Mouse (Mus musculus) right cerebral cortex, adult 2 months (tissue): Measurements from ENCODE around the gene Cnksr1.

Experiments used
- DNase-seq, 2 experiments: peaks; one replicate each; pipeline ENCODE4 v3.0.0; 2021 to 2022; ENCODE audit warnings: low spot score in 2 of 2

The Cnksr1 gene

DNA sequence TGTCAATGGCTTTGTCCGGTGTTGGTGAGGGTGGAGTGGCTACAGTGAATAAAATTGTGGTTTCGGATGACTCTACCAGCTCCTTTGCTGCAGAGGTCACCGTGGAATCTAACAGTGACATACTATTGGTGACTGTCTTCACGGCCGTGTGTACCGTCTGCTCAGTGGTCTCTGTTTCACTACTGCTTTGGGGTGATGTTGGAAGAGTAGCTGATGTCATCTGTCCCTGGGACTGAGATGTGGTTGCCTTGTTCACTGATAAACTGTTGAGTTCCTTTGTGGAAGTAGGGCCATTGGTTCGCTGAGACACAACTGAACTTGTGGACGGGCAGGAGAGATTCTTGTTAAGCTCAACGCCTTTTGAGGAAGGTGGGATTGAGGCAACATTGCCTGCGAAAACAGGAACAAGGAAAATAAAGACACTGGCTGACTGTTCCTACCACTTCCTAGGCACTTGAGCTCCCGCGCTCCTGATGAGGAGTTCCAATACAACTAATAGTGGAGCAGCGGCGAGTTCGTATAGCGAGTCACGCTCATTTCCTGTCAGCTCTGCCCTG is 34.8 kb downstream of the Cnksr1 start:
- DNase-seq: no peak

DNA sequence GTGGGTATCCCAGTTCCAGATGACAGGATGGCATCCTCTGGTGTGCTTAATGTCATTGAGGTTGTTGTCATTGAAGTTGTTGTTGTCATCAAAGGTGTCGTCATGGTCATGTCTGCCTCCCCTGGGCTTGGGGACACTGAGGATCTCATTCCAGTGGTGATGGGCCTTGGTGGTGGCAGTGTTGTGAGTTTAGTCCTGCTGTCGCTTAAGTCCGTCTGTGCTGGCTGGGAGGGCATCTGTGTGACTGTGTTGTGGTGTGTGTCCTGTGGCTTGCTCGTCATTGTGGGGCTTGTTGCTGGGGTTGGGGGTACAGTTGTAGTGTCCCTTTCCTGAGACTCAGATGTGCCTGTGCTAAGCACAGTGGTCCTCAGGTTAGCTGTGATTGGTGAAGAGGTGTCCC is 35.3 kb downstream of the Cnksr1 start, which contains the start of gene Gm7534:
Gene Gm7534 (minus strand): TSS at position 101 of the 400 bp plus-strand sequence.
- DNase-seq: no peak

DNA sequence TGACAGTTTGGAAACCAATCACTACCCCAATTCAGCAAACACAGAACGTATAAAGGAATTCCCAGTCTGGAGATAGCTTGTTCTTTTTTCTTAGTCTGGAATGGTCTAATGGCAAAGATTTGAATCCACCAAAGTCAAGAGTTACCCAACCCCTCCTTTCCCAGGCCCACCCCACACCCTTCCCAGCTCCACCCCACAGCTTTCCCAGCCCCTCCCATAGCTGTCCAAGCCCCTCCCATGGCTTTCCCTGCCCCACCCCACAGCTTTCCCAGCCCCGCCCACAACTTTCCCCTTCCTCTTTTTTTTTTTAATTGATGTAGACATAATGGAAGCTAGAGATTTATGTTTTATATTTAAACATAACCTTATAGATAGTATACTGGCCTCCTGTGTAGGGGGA is 38.8 kb downstream of the Cnksr1 start:
- DNase-seq: no peak

DNA sequence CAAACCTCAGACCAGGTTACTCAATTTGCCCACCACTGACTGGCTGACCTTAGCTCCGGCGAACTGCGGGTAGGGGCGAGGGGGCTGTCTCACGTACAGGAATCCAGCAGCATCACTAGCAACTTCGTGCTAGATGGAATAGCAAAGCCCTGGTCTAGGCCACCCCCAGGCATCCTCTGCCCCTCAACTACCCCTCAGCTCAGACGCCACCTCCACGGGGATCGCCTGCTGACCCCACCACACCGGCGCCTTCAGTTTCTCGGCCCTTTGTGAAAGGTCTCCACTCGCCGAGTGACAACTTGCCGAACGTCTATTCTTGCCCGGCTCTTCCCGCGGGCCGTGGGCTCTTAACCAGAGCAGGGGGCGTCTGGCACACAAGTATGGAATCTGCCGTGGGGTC is 51.9 kb downstream of the Cnksr1 start:
- peak in 1 of 2 experiments; percentile 4 for DNase-seq

DNA sequence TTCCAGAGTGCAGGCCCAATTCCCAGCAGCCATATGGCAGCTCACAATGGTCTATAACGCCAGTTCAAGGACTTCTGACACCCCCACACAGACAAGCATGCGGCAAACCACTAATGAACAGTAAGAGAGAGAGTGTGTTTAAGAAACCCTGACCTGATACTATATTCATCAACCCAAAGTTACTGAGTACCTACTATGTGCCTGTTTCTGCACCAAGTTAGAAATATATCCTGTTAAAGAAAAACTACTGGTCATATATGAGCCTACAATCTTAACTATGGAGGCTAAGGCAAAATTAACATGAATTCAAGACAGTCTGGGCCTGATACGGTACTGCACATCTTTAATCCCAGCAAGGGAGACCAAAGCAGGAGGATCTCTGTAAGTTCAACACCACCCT is 52.6 kb downstream of the Cnksr1 start:
- DNase-seq: no peak

DNA sequence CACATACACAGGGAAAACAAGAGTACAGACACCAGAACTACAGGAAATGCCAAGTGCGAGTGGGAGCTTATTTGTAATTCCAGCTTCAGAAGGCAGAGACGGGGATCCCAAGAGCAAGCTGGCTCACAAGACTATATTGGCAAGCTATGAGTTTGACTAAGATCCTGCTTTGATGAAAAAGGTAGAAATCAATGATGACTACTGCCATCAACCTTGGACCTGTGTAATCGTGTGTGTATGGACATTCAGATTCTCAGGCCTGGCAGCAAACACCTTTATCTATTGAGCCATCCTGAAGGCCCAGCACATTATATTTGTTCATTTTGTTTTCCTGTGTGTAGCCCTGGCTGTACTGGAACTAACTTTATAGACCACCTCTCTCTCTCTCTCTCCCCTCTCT is 54.5 kb downstream of the Cnksr1 start:
- DNase-seq: no peak

DNA sequence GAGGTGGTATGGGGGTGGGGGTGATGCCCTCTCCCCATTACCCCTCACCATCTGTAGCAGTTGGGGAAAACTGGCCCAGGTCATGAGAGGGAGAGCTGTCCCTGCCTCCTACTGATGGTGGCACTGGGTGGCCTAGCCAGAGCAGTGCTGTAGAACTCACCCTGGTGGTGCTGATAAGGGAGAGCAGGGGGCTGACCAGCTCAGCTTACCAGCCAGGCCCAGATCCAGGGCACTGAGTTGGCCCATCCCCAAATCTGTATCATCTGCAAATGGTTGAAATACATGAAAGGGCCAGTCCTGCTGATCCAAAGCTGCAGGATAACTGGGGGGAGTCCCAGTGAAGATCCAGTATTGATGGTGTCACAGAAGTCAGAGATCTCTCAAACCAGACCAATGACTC is 56.4 kb downstream of the Cnksr1 start:
- DNase-seq: no peak

DNA sequence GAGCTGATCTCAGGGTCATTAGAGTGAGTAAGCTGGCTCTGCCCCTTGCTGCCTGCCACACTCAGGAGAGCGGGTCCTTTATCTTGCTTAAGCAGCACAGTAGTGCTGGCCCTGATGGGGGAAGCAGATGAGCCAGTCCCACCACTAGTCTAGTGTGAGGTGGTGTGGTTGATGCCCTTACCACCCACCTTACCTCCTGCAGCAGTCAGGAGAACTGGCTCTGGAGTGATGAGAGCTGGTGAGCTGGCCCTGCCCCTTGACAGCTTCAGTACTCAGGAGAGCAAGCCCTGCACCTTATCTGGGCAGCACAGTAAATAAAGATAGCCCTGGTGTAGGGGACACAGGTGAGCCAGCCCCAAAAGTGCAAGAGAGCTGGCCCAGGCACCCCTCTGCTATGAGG is 57.1 kb downstream of the Cnksr1 start:
- DNase-seq: no peak
